Mouse (Mus musculus) leukemia stem cell, adult 10-12 weeks (primary cell): Measurements from ENCODE around the gene Kctd4. TPM values are rescaled to one million over a fixed set of nuclear protein-coding genes. Genes with fewer than 3 reads are reported as not detected.

ENCODE experiments used
- polyA plus RNA-seq: library from polyadenylated mRNA; stranded (reverse); fragments of >175 nt; gene quantifications from 2 replicates; pipeline ENCODE4 v1.2.3, GENCODE M21; 2012; ENCODE audit warnings: low replicate concordance

The Kctd4 gene
- polyA plus RNA-seq, result 0.06 TPM in 1 of 2 replicates, not detected in the other

DNA sequence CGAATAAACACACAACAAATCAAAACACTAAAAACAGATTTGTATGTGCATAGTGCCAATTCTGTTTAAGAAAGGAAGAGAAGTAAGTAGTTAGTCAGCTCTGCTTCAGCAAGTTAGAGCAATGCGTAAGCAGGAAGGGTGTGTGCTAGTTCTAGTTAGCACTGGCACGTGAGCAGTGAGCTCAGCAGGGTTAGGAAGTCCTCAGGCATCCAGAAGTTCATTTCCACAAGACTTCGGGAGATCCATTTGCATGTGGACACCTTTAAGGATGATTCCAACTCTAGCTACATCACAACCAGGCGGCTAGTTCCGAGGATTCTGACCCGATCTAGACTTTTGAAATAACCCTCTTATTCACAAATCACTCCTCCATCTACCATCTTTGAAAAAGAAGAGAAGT is at the start of gene Kctd4:
Gene Kctd4, plus strand, starts transcription at position 244 of the 400 bp plus-strand sequence.

DNA sequence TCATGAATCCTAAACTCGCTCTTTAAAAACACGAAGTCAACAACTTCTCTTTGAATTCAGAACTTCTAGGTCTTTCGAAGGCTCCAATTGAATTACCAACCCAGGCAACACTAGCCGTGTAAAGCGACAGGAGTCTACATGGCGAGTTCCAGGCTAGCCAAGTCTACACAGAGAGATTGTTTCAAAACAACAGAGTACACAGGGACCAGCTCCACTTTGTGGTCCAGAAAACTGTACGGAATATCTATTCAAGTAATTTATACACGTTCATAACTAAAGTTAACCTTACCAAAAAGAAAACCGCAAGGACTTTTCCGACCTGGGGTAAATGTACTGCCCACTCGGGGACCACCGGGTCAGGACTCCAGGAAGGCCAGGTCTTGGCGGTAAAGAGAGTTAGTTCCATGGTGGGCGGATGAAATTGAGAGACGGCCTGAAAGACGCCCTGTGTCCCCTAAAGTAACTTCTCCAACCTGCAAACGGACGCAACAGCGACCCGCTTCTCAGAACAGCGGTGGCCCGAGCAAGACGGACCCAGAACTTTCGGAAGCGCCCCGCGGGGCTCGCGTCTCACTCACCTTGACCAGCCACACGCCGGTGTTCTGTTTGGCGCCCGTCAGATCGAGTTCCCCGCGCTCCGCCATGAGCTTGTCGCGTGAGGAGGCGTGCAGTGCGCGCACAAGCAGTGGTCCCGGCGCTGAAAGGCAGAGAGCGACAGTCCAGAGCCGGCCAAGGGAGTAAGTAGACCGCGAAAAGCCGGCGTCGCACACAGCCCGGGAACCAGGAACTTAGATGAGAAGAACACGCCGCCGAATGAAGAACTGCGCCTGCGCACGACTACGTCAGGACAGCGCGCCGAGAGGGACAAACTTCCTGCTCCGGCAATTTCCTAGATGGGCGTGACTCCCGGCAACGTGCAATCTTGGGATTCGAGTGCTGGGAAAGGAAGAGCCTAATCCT is 55.6 kb downstream of the Kctd4 start, which contains the start of gene Gtf2f2:
Gene Gtf2f2, minus strand, starts transcription at position 764 of the 960 bp plus-strand sequence.

Other genes with a start within 250 kb of the Kctd4 start
- gene Cog3, start 200.5 kb upstream of the Kctd4 start, polyA plus RNA-seq, result 1.7 and 4.2 TPM in 2 replicates
- gene Slc25a30, start 168.0 kb upstream of the Kctd4 start, polyA plus RNA-seq, result 12.3 and 30.0 TPM in 2 replicates
- 1,934 and 2,383 TPM in 2 replicates for gene Tpt1, start 109.9 kb upstream of the Kctd4 start, polyA plus RNA-seq
- gene Gtf2f2, start 55.9 kb downstream of the Kctd4 start, polyA plus RNA-seq, result 3.1 and 14.8 TPM in 2 replicates
- gene Gpalpp1, start 155.8 kb downstream of the Kctd4 start, polyA plus RNA-seq, result 2.7 and 3.9 TPM in 2 replicates
- 19.2 and 21.3 TPM in 2 replicates for gene Nufip1, start 155.9 kb downstream of the Kctd4 start, polyA plus RNA-seq